Mouse (Mus musculus) midbrain, embryonic 14.5 days (tissue): ENCODE data around the gene Gm20388. TPM values are rescaled to one million over a fixed set of nuclear protein-coding genes. Genes with fewer than 3 reads are reported as not detected.

ENCODE experiments used
- ATAC-seq: fragments of 200-750 bp; cut with Nextera tagmentation; 2 replicates; pipeline ENCODE4 v1.8.0; 2017; ENCODE audit warnings: moderate number of reproducible peaks, moderate library complexity; ENCODE audit not compliant: low FRiP score, low TSS enrichment
- DNase-seq: peaks from one replicate; pipeline ENCODE4 v3.0.0-alpha.2; 2015
- H3K27ac ChIP-seq: fragments of 300-500 bp; sonication (generic); replicated peaks from 2 replicates; pipeline ENCODE4 v1.5.1; 2014; ENCODE audit warnings: mild to moderate bottlenecking, low read depth, low read length, moderate library complexity
- H3K27me3 ChIP-seq: fragments of 300-500 bp; sonication (generic); 2 replicates; pipeline ENCODE4 v1.6.1; 2014; ENCODE audit warnings: low read length, control low read depth, mixed read lengths; ENCODE audit not compliant: control insufficient read depth, insufficient read depth
- H3K36me3 ChIP-seq: fragments of 300-500 bp; sonication (generic); 2 replicates; pipeline ENCODE4 v1.6.1; 2014; ENCODE audit warnings: low read length, control low read depth; ENCODE audit not compliant: control insufficient read depth, insufficient read depth
- H3K4me1 ChIP-seq: fragments of 300-500 bp; sonication (generic); 2 replicates; pipeline ENCODE4 v1.6.1; 2014; ENCODE audit warnings: mild to moderate bottlenecking, antibody characterized with exemption, low read length, control low read depth; ENCODE audit not compliant: control insufficient read depth, insufficient read depth
- H3K4me2 ChIP-seq: fragments of 300-500 bp; sonication (generic); 2 replicates; pipeline ENCODE4 v1.6.1; 2014; ENCODE audit warnings: mild to moderate bottlenecking, low read length, moderate library complexity
- H3K4me3 ChIP-seq: fragments of 300-500 bp; sonication (generic); replicated peaks from 2 replicates; pipeline ENCODE4 v1.5.1; 2014; ENCODE audit warnings: low read depth, low read length
- H3K9ac ChIP-seq: fragments of 300-500 bp; sonication (generic); replicated peaks from 2 replicates; pipeline ENCODE4 v1.6.1; 2014; ENCODE audit warnings: mild to moderate bottlenecking, low read length, moderate library complexity
- H3K9me3 ChIP-seq: fragments of 300-500 bp; sonication (generic); 2 replicates; pipeline ENCODE4 v1.6.1; 2016; ENCODE audit warnings: low read length, control low read depth, mixed read lengths; ENCODE audit not compliant: control insufficient read depth
- WGBS: fragments of 180-500 bp; shearing (Covaris S2); extraction: QIAGEN DNeasy Blood & Tissue Kit; methylation state at CpG from one replicate; pipeline ENCODE4 v1.1.7; 2014; 5-methylcytosine and 5-hydroxymethylcytosine counted together
- polyA plus RNA-seq: library from polyadenylated mRNA; unstranded; fragments of >200 nt; fragmentation: Nextera tagmentation; extraction: Ambion mirVana; gene quantifications from 2 replicates; pipeline ENCODE4 v1.2.1, GENCODE M21; 2014

Gene Gm20388
- polyA plus RNA-seq, 1 experiment from 2014 or later: 4.1 TPM

- DNase-seq: no peak
- H3K9ac ChIP-seq: no peak overlapping the region
These were observed 2543.8 kb downstream of the Gm20388 start for GRCm38 (mm10) chr8:122454409-122454808.

GRCm38 (mm10) chr8:122457171-122457570 is 2546.5 kb downstream of the Gm20388 start:
- WGBS: 70% methylated on average over 11 of the region's 11 CpGs
- Histone ChIP-seq H3K36me3 (no peaks in the 10 kb centered on the region), H3K4me2 (no peak overlapping the region), H3K27ac (no peak overlapping the region), H3K4me3 (no peak overlapping the region), H3K4me1 (peaks cover 6% of the 10 kb centered on the region; the same call in 1 of the 2 replicates), H3K9ac (no peak overlapping the region), H3K9me3 (no peaks in the 10 kb centered on the region), H3K27me3 (peaks cover 35% of the 10 kb centered on the region)
- no peak for ATAC-seq
- no peak for DNase-seq

More at GRCm38 (mm10) chr8:122454409-122454808, 2543.8 kb downstream of the Gm20388 start:
- 89% methylated on average over 6 of the region's 6 CpGs for WGBS
- H3K27ac ChIP-seq: no peak overlapping the region
- no peak for ATAC-seq
- no peak overlapping the region for H3K4me3 ChIP-seq
- H3K9me3 ChIP-seq: no peaks in the 10 kb centered on the region
- H3K4me2 ChIP-seq: no peak overlapping the region
- no peaks in the 10 kb centered on the region for H3K36me3 ChIP-seq
- H3K4me1 ChIP-seq: no peaks in the 10 kb centered on the region
- H3K27me3 ChIP-seq: peaks cover 8% of the 10 kb centered on the region

- H3K27ac ChIP-seq: no peak overlapping the region
- 58% methylated on average over 6 of the region's 6 CpGs for WGBS
- H3K9me3 ChIP-seq: no peaks in the 10 kb centered on the region
- no peak for ATAC-seq
- no peaks in the 10 kb centered on the region for H3K36me3 ChIP-seq
- no peak overlapping the region for H3K4me2 ChIP-seq
- H3K4me3 ChIP-seq: no peak overlapping the region
- peaks cover 6% of the 10 kb centered on the region; the same call in 1 of the 2 replicates for H3K4me1 ChIP-seq
- peak; percentile 16 for DNase-seq
- H3K27me3 ChIP-seq: peaks cover 41% of the 10 kb centered on the region
- H3K9ac ChIP-seq: no peak overlapping the region
These were observed 2548.7 kb downstream of the Gm20388 start for GRCm38 (mm10) chr8:122459218-122459900.

- peaks cover 6% of the 10 kb centered on the region; the same call in 1 of the 2 replicates for H3K4me1 ChIP-seq
- H3K9me3 ChIP-seq: no peaks in the 10 kb centered on the region
- H3K9ac ChIP-seq: no peak overlapping the region
- peaks cover 41% of the 10 kb centered on the region for H3K27me3 ChIP-seq
- DNase-seq (no peak), ATAC-seq (no peak)
- H3K4me3 ChIP-seq: peak overlapping the region; percentile 31
- WGBS: 28% methylated on average over 7 of the region's 7 CpGs
- H3K4me2 ChIP-seq: peak overlapping the region; percentile 61; the same call in 1 of the 2 replicates
- no peaks in the 10 kb centered on the region for H3K36me3 ChIP-seq
- no peak overlapping the region for H3K27ac ChIP-seq
These were observed 2549.3 kb downstream of the Gm20388 start for GRCm38 (mm10) chr8:122459990-122460389.

GRCm38 (mm10) chr8:122460524-122461472 is 2550.2 kb downstream of the Gm20388 start, which contains the start of gene Snai3:
Gene Snai3, minus strand, starts transcription at chr8:122460733.
- Histone ChIP-seq H3K4me3 (peak within 1 kb of the TSS; percentile 31), H3K9ac (peak within 1 kb of the TSS; percentile 16; the same call in 1 of the 2 replicates), H3K27me3 (peaks cover 41% of the 10 kb centered on the region), H3K4me2 (peak within 1 kb of the TSS; percentile 61), H3K27ac (no peak within 1 kb of the TSS), H3K4me1 (peaks cover 6% of the 10 kb centered on the region; the same call in 1 of the 2 replicates), H3K9me3 (no peaks in the 10 kb centered on the region), H3K36me3 (peaks cover under 1% of the 10 kb centered on the region)
- WGBS: 4% methylated on average over 56 of the region's 56 CpGs
- DNase-seq (peak; percentile 54), ATAC-seq (no peak)

- Histone ChIP-seq H3K27ac (no peak overlapping the region), H3K9me3 (no peaks in the 10 kb centered on the region), H3K27me3 (peaks cover 41% of the 10 kb centered on the region), H3K4me3 (no peak overlapping the region), H3K4me1 (peaks cover 6% of the 10 kb centered on the region; the same call in 1 of the 2 replicates), H3K4me2 (no peak overlapping the region), H3K9ac (no peak overlapping the region), H3K36me3 (peaks cover 9% of the 10 kb centered on the region)
- no peak for DNase-seq
- WGBS: 69% methylated on average over 11 of the region's 11 CpGs
- ATAC-seq: no peak
These were observed 2551.0 kb downstream of the Gm20388 start for GRCm38 (mm10) chr8:122461473-122462148.

GRCm38 (mm10) chr8:122462510-122462909 is 2551.9 kb downstream of the Gm20388 start:
- Histone ChIP-seq H3K9ac (no peak overlapping the region), H3K27me3 (peaks cover 41% of the 10 kb centered on the region), H3K4me3 (no peak overlapping the region), H3K27ac (no peak overlapping the region), H3K9me3 (no peaks in the 10 kb centered on the region), H3K4me1 (peaks cover 6% of the 10 kb centered on the region; the same call in 1 of the 2 replicates), H3K4me2 (no peak overlapping the region), H3K36me3 (peaks cover 18% of the 10 kb centered on the region)
- no peak for ATAC-seq
- WGBS: 72% methylated on average over 8 of the region's 8 CpGs
- DNase-seq: no peak
